Mouse (Mus musculus) midbrain, embryonic 16.5 days (tissue): ENCODE measurements around the gene Ntrk2. TPM values are rescaled to one million over a fixed set of nuclear protein-coding genes. Genes with fewer than 3 reads are reported as not detected.
"Not testable (repeated sequence)": the region's sequence is repeated elsewhere in the genome, so short reads cannot be mapped to it uniquely, and the experiment has no call there.

Experiments
- ATAC-seq: fragments of 200-750 bp; cut with Nextera tagmentation; 2 replicates; pipeline ENCODE4 v1.8.0; 2017; ENCODE audit warnings: moderate TSS enrichment
- H3K27ac ChIP-seq: fragments of 300-500 bp; sonication (generic); 2 replicates; pipeline ENCODE4 v1.5.1; 2014; ENCODE audit warnings: mild to moderate bottlenecking, low read length, mixed read lengths
- H3K27me3 ChIP-seq: fragments of 300-500 bp; sonication (generic); 2 replicates; pipeline ENCODE4 v1.6.1; 2014; ENCODE audit warnings: low read depth, low read length, mixed read lengths; ENCODE audit not compliant: control insufficient read depth, insufficient read depth
- H3K36me3 ChIP-seq: fragments of 300-500 bp; sonication (generic); 2 replicates; pipeline ENCODE4 v1.6.1; 2014; ENCODE audit warnings: mild to moderate bottlenecking, low read length, moderate library complexity, mixed read lengths; ENCODE audit not compliant: control insufficient read depth, insufficient read depth
- H3K4me1 ChIP-seq: fragments of 300-500 bp; sonication (generic); 2 replicates; pipeline ENCODE4 v1.6.1; 2014; ENCODE audit warnings: mild to moderate bottlenecking, low read length, mixed read lengths; ENCODE audit not compliant: control insufficient read depth, insufficient read depth
- H3K4me2 ChIP-seq: fragments of 300-500 bp; sonication (generic); 2 replicates; pipeline ENCODE4 v1.6.1; 2014; ENCODE audit warnings: mild to moderate bottlenecking, low read length, mixed read lengths
- H3K4me3 ChIP-seq: fragments of 300-500 bp; sonication (generic); 2 replicates; pipeline ENCODE4 v1.5.1; 2014; ENCODE audit warnings: low read depth, mild to moderate bottlenecking, low read length, moderate library complexity, mixed read lengths
- H3K9ac ChIP-seq: fragments of 300-500 bp; sonication (generic); 2 replicates; pipeline ENCODE4 v1.6.1; 2014; ENCODE audit warnings: low read depth, low read length, mixed read lengths
- H3K9me3 ChIP-seq: fragments of 300-500 bp; sonication (generic); replicated peaks from 2 replicates; pipeline ENCODE4 v1.6.1; 2014; ENCODE audit warnings: mild to moderate bottlenecking, low read length, mixed read lengths; ENCODE audit not compliant: control insufficient read depth, poor library complexity, severe bottlenecking
- WGBS: fragments of 180-500 bp; shearing (Covaris S2); extraction: QIAGEN DNeasy Blood & Tissue Kit; methylation state at CpG from one replicate; pipeline ENCODE4 v1.1.7; 2014; 5-methylcytosine and 5-hydroxymethylcytosine counted together
- polyA plus RNA-seq: library from polyadenylated mRNA; unstranded; fragments of >200 nt; fragmentation: Nextera tagmentation; extraction: Ambion mirVana; gene quantifications from 2 replicates; pipeline ENCODE4 v1.2.1, GENCODE M21; 2015

Ntrk2 gene
- polyA plus RNA-seq, 1 experiment from 2014 or later: 137 TPM

GRCm38 (mm10) chr13:59100086-59100485, 293.7 kb downstream of the Ntrk2 start:
- H3K9ac ChIP-seq: no peak overlapping the region
- no peak for ATAC-seq

GRCm38 (mm10) chr13:59107791-59108190, 301.4 kb downstream of the Ntrk2 start:
- H3K36me3 ChIP-seq, H3K9me3 ChIP-seq, ATAC-seq, H3K4me3 ChIP-seq, H3K27me3 ChIP-seq, H3K27ac ChIP-seq, H3K4me2 ChIP-seq, H3K4me1 ChIP-seq, H3K9ac ChIP-seq: not testable (repeated sequence)
- WGBS: 87% methylated on average over 10 of the region's 10 CpGs

More at GRCm38 (mm10) chr13:59100086-59100485, 293.7 kb downstream of the Ntrk2 start:
- Histone ChIP-seq H3K27me3 (no peaks in the 10 kb centered on the region), H3K27ac (no peak overlapping the region), H3K4me3 (no peak overlapping the region), H3K9me3 (no peaks in the 10 kb centered on the region), H3K4me1 (peaks cover 4% of the 10 kb centered on the region; the same call in 1 of the 2 replicates), H3K4me2 (no peak overlapping the region), H3K36me3 (no peaks in the 10 kb centered on the region)
- WGBS: 51% methylated on average over 10 of the region's 10 CpGs

GRCm38 (mm10) chr13:59110107-59110506, 303.7 kb downstream of the Ntrk2 start:
- H3K27ac ChIP-seq: no peak overlapping the region
- no peaks in the 10 kb centered on the region for H3K27me3 ChIP-seq
- ATAC-seq: no peak
- H3K4me2 ChIP-seq: no peak overlapping the region
- H3K4me1 ChIP-seq: no peaks in the 10 kb centered on the region
- 95% methylated on average over 5 of the region's 5 CpGs for WGBS
- H3K4me3 ChIP-seq: no peak overlapping the region
- H3K9ac ChIP-seq: no peak overlapping the region
- peaks cover 3% of the 10 kb centered on the region; the same call in 1 of the 2 replicates for H3K36me3 ChIP-seq
- no peaks in the 10 kb centered on the region; the same call in 1 of the 2 replicates for H3K9me3 ChIP-seq

- Histone ChIP-seq H3K36me3 (peaks cover 3% of the 10 kb centered on the region; the same call in 1 of the 2 replicates), H3K4me1 (no peaks in the 10 kb centered on the region), H3K4me3 (no peak overlapping the region), H3K27me3 (no peaks in the 10 kb centered on the region), H3K9me3 (no peaks in the 10 kb centered on the region; the same call in 1 of the 2 replicates), H3K4me2 (no peak overlapping the region), H3K9ac (no peak overlapping the region), H3K27ac (no peak overlapping the region)
- WGBS: 100% methylated on average over 1 of the region's 1 CpGs
- ATAC-seq: no peak
Measured at GRCm38 (mm10) chr13:59114684-59115083, 308.3 kb downstream of the Ntrk2 start.

- no peak overlapping the region for H3K4me2 ChIP-seq
- H3K9ac ChIP-seq: no peak overlapping the region
- peaks cover 3% of the 10 kb centered on the region; the same call in 1 of the 2 replicates for H3K36me3 ChIP-seq
- H3K27ac ChIP-seq: no peak overlapping the region
- no peak overlapping the region for H3K4me3 ChIP-seq
- no peaks in the 10 kb centered on the region; the same call in 1 of the 2 replicates for H3K9me3 ChIP-seq
- no peaks in the 10 kb centered on the region for H3K27me3 ChIP-seq
- WGBS: 98% methylated on average over 14 of the region's 14 CpGs
- no peak for ATAC-seq
- peaks cover under 1% of the 10 kb centered on the region; the same call in 1 of the 2 replicates for H3K4me1 ChIP-seq
Measured at GRCm38 (mm10) chr13:59115551-59115950, 309.2 kb downstream of the Ntrk2 start.

DNA sequence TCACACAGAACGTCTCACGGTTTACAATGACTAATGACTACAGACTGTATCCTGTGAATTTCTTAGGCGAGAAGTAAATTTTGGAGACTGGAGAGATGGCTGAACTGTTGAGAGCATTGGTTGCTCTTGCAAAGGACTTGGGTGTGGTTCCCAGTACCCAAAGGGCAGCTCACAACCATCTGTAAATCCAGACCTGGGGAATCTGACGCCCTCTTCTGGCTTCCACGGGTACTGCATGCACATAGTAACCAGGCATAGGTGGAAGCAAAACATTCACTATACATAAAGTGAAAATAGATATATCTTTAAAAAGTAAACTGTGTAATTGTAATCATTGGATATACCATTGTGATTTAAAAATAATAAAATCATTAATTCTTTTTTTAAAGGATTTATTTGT, 310.9 kb downstream of the Ntrk2 start:
- ATAC-seq: no peak
- Histone ChIP-seq H3K36me3 (peaks cover 3% of the 10 kb centered on the region; the same call in 1 of the 2 replicates), H3K4me1 (peaks cover 4% of the 10 kb centered on the region), H3K9ac (no peak overlapping the region), H3K27me3 (no peaks in the 10 kb centered on the region), H3K4me3 (no peak overlapping the region), H3K9me3 (no peaks in the 10 kb centered on the region; the same call in 1 of the 2 replicates), H3K27ac (no peak overlapping the region), H3K4me2 (no peak overlapping the region)
- WGBS: 86% methylated on average over 5 of the region's 5 CpGs

DNA sequence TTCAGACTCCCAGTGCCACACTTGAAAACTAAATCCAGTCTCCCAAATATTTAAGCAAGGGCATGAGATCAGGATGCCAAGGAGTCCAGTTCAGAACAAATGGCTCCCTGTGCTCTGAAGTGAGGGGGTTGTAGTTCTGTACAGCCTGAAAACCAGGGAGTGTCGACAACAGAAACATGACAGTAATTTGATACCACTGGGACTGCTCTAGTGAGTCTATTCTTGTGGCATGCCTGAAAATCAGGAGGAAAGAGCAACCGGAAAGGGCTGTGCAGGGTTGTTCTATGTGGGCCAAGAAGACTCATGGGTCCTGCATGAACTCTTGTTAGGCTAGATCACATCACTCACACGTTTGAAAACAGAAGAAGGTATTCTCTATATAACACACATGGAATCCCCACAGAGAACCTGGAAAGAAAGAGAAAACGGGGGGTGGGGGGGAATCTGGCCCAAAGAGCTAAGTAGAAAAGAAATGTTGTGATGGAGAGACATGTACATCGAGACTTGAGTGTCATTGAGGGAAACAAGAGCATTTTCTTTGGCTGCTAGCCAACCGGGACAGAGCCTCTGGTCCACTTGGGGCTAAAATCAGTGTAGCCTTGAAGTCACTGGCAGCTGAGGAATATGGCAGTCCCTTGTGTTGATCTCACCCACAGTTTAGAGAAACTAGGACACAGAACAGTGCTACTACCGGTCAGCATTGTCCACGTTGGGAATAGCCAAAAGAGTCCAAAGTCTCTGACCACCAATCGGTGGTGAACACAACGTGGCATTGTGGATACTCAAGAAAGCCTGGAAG, 313.4 kb downstream of the Ntrk2 start:
- H3K9ac ChIP-seq: no peak overlapping the region
- no peak overlapping the region for H3K27ac ChIP-seq
- no peak overlapping the region for H3K4me2 ChIP-seq
- H3K36me3 ChIP-seq: no peaks in the 10 kb centered on the region
- peaks cover 4% of the 10 kb centered on the region for H3K4me1 ChIP-seq
- 79% methylated on average over 10 of the region's 10 CpGs for WGBS
- ATAC-seq: no peak
- no peaks in the 10 kb centered on the region for H3K27me3 ChIP-seq
- no peaks in the 10 kb centered on the region; the same call in 1 of the 2 replicates for H3K9me3 ChIP-seq
- H3K4me3 ChIP-seq: no peak overlapping the region

DNA sequence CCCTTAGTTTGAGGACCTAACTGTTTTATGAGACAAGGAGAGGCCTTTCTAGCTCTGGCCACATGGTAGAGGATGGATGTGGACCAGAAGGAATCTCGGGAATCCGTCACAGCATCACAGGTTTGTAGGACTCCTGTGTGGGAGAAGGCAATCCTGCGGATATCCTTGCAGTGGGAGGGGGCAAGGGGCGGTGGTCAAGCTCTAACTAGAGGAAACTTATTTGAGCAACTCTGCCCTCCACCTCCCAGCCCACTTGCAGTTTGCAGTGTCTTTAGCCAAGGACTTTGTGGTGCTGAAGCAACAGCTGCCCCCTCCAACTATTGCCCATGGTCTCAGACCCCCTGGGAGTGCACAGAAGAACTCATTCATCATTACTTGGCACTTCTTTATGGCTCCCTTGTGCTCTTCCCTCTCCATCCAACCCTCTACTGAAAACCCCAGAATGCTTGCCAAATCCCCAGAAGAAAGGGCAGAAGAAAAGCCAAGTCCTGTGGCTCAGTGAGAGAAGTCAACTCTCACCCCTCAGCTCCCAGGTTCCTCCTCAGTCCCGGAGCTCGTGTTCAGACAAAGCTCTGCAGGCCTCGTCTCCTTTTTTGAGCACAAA, 336.9 kb downstream of the Ntrk2 start:
- peak; percentile 52 for ATAC-seq
- WGBS: 64% methylated on average over 7 of the region's 7 CpGs
- no peak overlapping the region for H3K9ac ChIP-seq

DNA sequence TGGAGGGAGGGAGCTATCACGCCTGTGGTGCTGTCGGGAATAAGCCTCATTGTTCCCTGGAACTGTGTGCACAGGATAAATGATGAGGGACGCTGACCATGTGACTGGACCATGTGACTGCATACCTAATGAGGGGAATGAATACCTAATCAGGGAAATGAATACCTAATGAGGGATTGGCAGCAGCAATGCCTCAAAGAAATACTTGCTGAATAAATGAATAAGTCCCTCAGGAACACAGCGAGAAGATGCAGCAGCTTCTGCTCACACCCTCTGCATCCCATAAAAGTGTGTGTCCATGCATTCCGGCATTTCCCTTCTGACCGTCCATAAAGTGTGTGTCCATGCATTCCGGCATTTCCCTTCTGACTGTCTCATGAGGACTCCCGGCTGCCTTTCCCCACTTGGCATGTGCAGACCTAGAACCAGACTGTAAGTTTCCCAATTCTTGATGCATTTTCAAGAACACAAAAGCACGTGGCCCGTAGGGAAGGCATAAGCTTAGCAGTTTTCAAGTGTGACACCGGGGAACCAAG, 338.0 kb downstream of the Ntrk2 start:
- peak; percentile 86 for ATAC-seq
- Histone ChIP-seq H3K4me2 (peak overlapping the region; percentile 37), H3K36me3 (no peaks in the 10 kb centered on the region), H3K9me3 (no peaks in the 10 kb centered on the region), H3K4me1 (peaks cover 34% of the 10 kb centered on the region), H3K9ac (0 out of 2 replicates have a peak overlapping the region, but pooled peaks have one; percentile 35), H3K4me3 (no peak overlapping the region), H3K27me3 (no peaks in the 10 kb centered on the region), H3K27ac (peak overlapping the region; percentile 85)
- 20% methylated on average over 11 of the region's 11 CpGs for WGBS

More for the DNA sequence above, 336.9 kb downstream of the Ntrk2 start:
- H3K9me3 ChIP-seq: no peaks in the 10 kb centered on the region
- H3K27me3 ChIP-seq: no peaks in the 10 kb centered on the region
- no peak overlapping the region for H3K4me3 ChIP-seq
- no peaks in the 10 kb centered on the region for H3K36me3 ChIP-seq
- H3K4me2 ChIP-seq: no peak overlapping the region
- H3K4me1 ChIP-seq: peaks cover 34% of the 10 kb centered on the region
- H3K27ac ChIP-seq: peak overlapping the region; percentile 85
